In the genomic region with DNA sequence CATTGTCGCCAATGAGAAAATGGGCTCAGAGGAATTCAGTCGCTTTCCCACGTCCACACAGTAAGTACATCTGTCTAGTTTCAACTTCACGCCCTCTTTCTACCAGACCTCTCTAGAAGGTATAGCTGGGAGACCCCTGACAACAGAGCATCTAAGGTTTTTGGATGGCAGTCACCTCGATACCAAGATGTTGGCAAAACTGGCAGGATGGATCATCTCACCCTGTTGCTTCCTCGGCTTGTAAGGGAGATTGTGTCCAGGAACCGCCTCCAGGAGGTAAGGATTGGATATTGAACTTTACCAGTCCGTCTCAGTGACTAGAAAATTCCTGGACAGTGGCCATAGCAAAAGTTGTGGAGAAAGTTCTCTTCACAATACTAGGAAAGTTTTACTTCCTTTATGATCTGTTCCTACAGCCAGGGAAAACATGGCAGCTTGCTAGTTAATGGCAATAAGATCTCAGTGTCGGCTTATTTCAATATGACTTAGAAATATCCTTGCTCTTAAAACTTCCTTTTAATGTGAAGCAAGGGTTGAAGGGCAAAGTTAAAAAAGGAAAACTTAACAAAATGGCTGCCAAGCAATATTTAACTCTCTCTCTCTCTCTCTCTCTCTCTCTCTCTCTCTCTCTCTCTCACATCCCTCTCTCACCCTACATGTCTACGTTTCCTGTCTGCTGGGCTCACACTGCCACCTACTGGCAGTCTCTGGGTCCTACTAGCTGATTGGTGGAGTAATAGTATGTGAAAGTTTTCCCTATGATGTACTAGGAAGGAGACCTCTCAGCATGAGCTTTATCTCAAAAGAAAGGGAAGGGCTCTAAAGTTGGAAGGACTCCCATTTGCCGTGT, we compare ENCODE assay signal across 8 mouse cellular contexts. TPM values are rescaled to one million over a fixed set of nuclear protein-coding genes. Genes with fewer than 3 reads are reported as not detected.
DNase-seq lines count a peak whose midpoint lies in the region; ATAC-seq and TF ChIP-seq lines count a peak whose summit lies in the region.

No protein-coding gene starts in this region.

- peak; percentile 92 for DNase-seq in CD4-positive helper T cell, adult 2 months (ENCODE audit: low read depth, low spot score)
- DNase-seq in brain, embryonic 14.5 days (ENCODE audit: low read depth) = peak; percentile 95
- peak; percentile 74 for DNase-seq in fibroblast of lung, adult 2 months (ENCODE audit: low read depth)
- DNase-seq in kidney, postnatal 0 days (ENCODE audit: low spot score) = peak; percentile 94
- DNase-seq in liver, adult 2 months (ENCODE audit: extremely low read depth, low read depth, low spot score) = peak; percentile 77
- DNase-seq in splenic B cell, adult 2 months (ENCODE audit: low read depth, low spot score) = peak; percentile 93

- peaks cover 32% of the 10 kb centered on the region for H3K4me1 ChIP-seq in heart, embryonic 13.5 days
- H3K4me1 ChIP-seq in kidney, postnatal 0 days (replicated peaks; ENCODE audit: insufficient read depth, low read length) = peaks cover 13% of the 10 kb centered on the region
- peaks cover 5% of the 10 kb centered on the region; the same call in 1 of the 2 replicates for H3K4me1 ChIP-seq in liver, adult 2 months (ENCODE audit: control insufficient read depth, insufficient read depth, low read length)

- H3K27me3 ChIP-seq in heart, embryonic 13.5 days (replicated peaks) = no peaks in the 10 kb centered on the region
- no peaks in the 10 kb centered on the region for H3K27me3 ChIP-seq in kidney, postnatal 0 days (ENCODE audit: insufficient read depth, low read length)
- H3K27me3 ChIP-seq in liver, adult 2 months (ENCODE audit: control insufficient read depth, insufficient read depth, low read length) = no peaks in the 10 kb centered on the region
- no peaks in the 10 kb centered on the region for H3K27me3 ChIP-seq in myocyte (ENCODE audit: control insufficient read depth, insufficient read depth, insufficient read length)
- H3K27me3 ChIP-seq in splenic B cell, adult 2 months (ENCODE audit: control insufficient read depth, insufficient read depth, low read length, poor library complexity, severe bottlenecking) = no peaks in the 10 kb centered on the region

- H3K36me3 ChIP-seq in heart, embryonic 13.5 days = peaks cover 6% of the 10 kb centered on the region
- H3K36me3 ChIP-seq in kidney, postnatal 0 days (ENCODE audit: insufficient read depth, low read length) = no peaks in the 10 kb centered on the region
- H3K36me3 ChIP-seq in liver, adult 2 months (ENCODE audit: control insufficient read depth, insufficient read depth, low read length) = peaks cover 2% of the 10 kb centered on the region; the same call in 1 of the 2 replicates
- no peaks in the 10 kb centered on the region for H3K36me3 ChIP-seq in myocyte (ENCODE audit: control insufficient read depth, insufficient read depth)
- H3K36me3 ChIP-seq in splenic B cell, adult 2 months (ENCODE audit: control insufficient read depth, insufficient read depth, low read length, poor library complexity, severe bottlenecking) = no peaks in the 10 kb centered on the region

- no peak overlapping the region for H3K4me3 ChIP-seq in heart, embryonic 13.5 days
- H3K4me3 ChIP-seq in kidney, postnatal 0 days (replicated peaks; ENCODE audit: low read depth, low read length) = no peak overlapping the region
- no peak overlapping the region for H3K4me3 ChIP-seq in liver, adult 2 months (ENCODE audit: insufficient read depth, low read depth, low read length)
- H3K4me3 ChIP-seq in myocyte = no peak overlapping the region

- H3ac ChIP-seq in myocyte (ENCODE audit: control insufficient read depth, insufficient read length) = no peak overlapping the region

- ATAC-seq in heart, embryonic 13.5 days (ENCODE audit: extremely low read depth, insufficient number of reproducible peaks, low FRiP score, low TSS enrichment) = no peak
- ATAC-seq in kidney, postnatal 0 days (replicated peaks; ENCODE audit: low FRiP score, low read depth) = peak; percentile 44; the same call in 1 of the 2 replicates

- TF ChIP-seq CTCF in brain, embryonic 14.5 days (IDR thresholded peaks at IDR 0.05; ENCODE audit: borderline replicate concordance, extremely low read depth, insufficient read depth, insufficient read length) = peak; percentile 85; the same call in 1 of the 2 replicates
- peak; percentile 97 for TF ChIP-seq CTCF in kidney, postnatal 0 days (IDR thresholded peaks at IDR 0.05; ENCODE audit: low read depth)
- TF ChIP-seq CTCF in liver, adult 2 months (IDR thresholded peaks at IDR 0.05; ENCODE audit: low read depth, low read length) = peak; percentile 79

- TF ChIP-seq POLR2A in brain, embryonic 14.5 days (IDR thresholded peaks at IDR 0.05; ENCODE audit: borderline replicate concordance, extremely low read depth, insufficient read depth, insufficient read length, poor library complexity, severe bottlenecking) = no peak
- no peak for TF ChIP-seq POLR2A in liver, adult 2 months (IDR thresholded peaks at IDR 0.05; ENCODE audit: extremely low read depth, insufficient read depth, low read length)
- TF ChIP-seq POLR2A in myocyte (IDR thresholded peaks at IDR 0.05; ENCODE audit: insufficient read length, low read depth) = no peak

- WGBS in heart, embryonic 13.5 days = 56% methylated on average over 11 of the region's 11 CpGs
- WGBS in kidney, postnatal 0 days = 65% methylated on average over 11 of the region's 11 CpGs
- WGBS in liver, adult 2 months = 44% methylated on average over 11 of the region's 11 CpGs

- H3K79me2 ChIP-seq in liver, adult 2 months (ENCODE audit: control insufficient read depth, insufficient read depth, low read length) = peaks cover 10% of the 10 kb centered on the region; the same call in 1 of the 2 replicates
- peaks cover 31% of the 10 kb centered on the region for H3K79me2 ChIP-seq in myocyte (ENCODE audit: control insufficient read depth, insufficient read depth)

- 0 out of 2 replicates have a peak overlapping the region, but pooled peaks have one; percentile 70 for H3K4me2 ChIP-seq in heart, embryonic 13.5 days
- H3K4me2 ChIP-seq in kidney, postnatal 0 days (ENCODE audit: low read length) = peak overlapping the region; percentile 21
- peak overlapping the region; percentile 42 for H3K4me2 ChIP-seq in myocyte (ENCODE audit: low read depth)

- no peaks in the 10 kb centered on the region for H3K9me3 ChIP-seq in heart, embryonic 13.5 days
- H3K9me3 ChIP-seq in kidney, postnatal 0 days (replicated peaks; ENCODE audit: low read length) = no peaks in the 10 kb centered on the region

- peak overlapping the region; percentile 34; the same call in 1 of the 2 replicates for H3K27ac ChIP-seq in heart, embryonic 13.5 days (replicated peaks)
- peak overlapping the region; percentile 71; the same call in 1 of the 2 replicates for H3K27ac ChIP-seq in kidney, postnatal 0 days
- no peak overlapping the region for H3K27ac ChIP-seq in liver, adult 2 months (replicated peaks; ENCODE audit: insufficient read depth, low read depth, low read length)

- no peak overlapping the region for H3K9ac ChIP-seq in heart, embryonic 13.5 days
- no peak overlapping the region; the same call in 1 of the 2 replicates for H3K9ac ChIP-seq in kidney, postnatal 0 days (ENCODE audit: low read depth, low read length)
- no peak overlapping the region; the same call in 1 of the 2 replicates for H3K9ac ChIP-seq in liver, adult 2 months (ENCODE audit: low read depth, low read length)

TF ChIP-seq in myocyte, 11 proteins besides CTCF, POLR2A, EP300 and RAD21:
- TF ChIP-seq SRF (IDR thresholded peaks at IDR 0.05; ENCODE audit: control insufficient read depth, insufficient read length, low read depth) = no peak
- no peak for TF ChIP-seq USF1 (IDR thresholded peaks at IDR 0.05; ENCODE audit: low read depth)
- no peak for TF ChIP-seq MYOD1 (IDR thresholded peaks at IDR 0.05; ENCODE audit: control insufficient read depth in 1 of 3, insufficient read length in 2 of 3, low read depth in 2 of 3)
- TF ChIP-seq MAX (IDR thresholded peaks at IDR 0.05; ENCODE audit: low read depth) = no peak

RNA-seq across cellular contexts. Expression of gene Gnai3, which starts 1.7 kb away (rescaled TPM):
- 79.0 and 86.6 TPM in 2 replicates for polyA plus RNA-seq in brain, embryonic 14.5 days (2012; rRNA removed)
- 74.7 and 76.3 TPM in 2 replicates for polyA plus RNA-seq in heart, embryonic 13.5 days (2015; fragmentation: Nextera tagmentation; extraction: Ambion mirVana)
- 134 and 147 TPM in 2 replicates for polyA plus RNA-seq in kidney, postnatal 0 days (2015; fragmentation: Nextera tagmentation; extraction: Ambion mirVana)
- 89.5 and 92.8 TPM in 2 replicates for total RNA-seq in liver, adult 2 months (2014; rRNA removed)
- 19.0 and 24.6 TPM in 2 replicates for polyA plus RNA-seq in liver, adult 2 months (2012; rRNA removed)
- 20.1 TPM for polyA plus RNA-seq in myocyte (2012; fragmentation: generic; extraction: Trizol)

RNA-seq across cellular contexts. Expression of gene Gpr61, which starts 7.1 kb away (rescaled TPM):
- polyA plus RNA-seq in brain, embryonic 14.5 days (2012; rRNA removed) = 1.5 and 2.6 TPM in 2 replicates
- 0.14 TPM in 1 of 2 replicates, not detected in the other for polyA plus RNA-seq in heart, embryonic 13.5 days (2015; fragmentation: Nextera tagmentation; extraction: Ambion mirVana)
- not detected in 2 replicates for polyA plus RNA-seq in kidney, postnatal 0 days (2015; fragmentation: Nextera tagmentation; extraction: Ambion mirVana)
- not detected in 2 replicates for total RNA-seq in liver, adult 2 months (2014; rRNA removed)
- polyA plus RNA-seq in liver, adult 2 months (2012; rRNA removed) = not detected in 2 replicates
- polyA plus RNA-seq in myocyte (2012; fragmentation: generic; extraction: Trizol) = 0.06 TPM

RNA-seq across cellular contexts. Expression of gene Amigo1, which starts 38.5 kb away (rescaled TPM):
- polyA plus RNA-seq in brain, embryonic 14.5 days (2012; rRNA removed) = 19.5 and 25.0 TPM in 2 replicates
- 2.6 and 2.8 TPM in 2 replicates for polyA plus RNA-seq in heart, embryonic 13.5 days (2015; fragmentation: Nextera tagmentation; extraction: Ambion mirVana)
- polyA plus RNA-seq in kidney, postnatal 0 days (2015; fragmentation: Nextera tagmentation; extraction: Ambion mirVana) = 4.2 and 5.4 TPM in 2 replicates
- total RNA-seq in liver, adult 2 months (2014; rRNA removed) = 2.7 and 3.8 TPM in 2 replicates
- polyA plus RNA-seq in liver, adult 2 months (2012; rRNA removed) = 9.3 and 15.1 TPM in 2 replicates
- polyA plus RNA-seq in myocyte (2012; fragmentation: generic; extraction: Trizol) = 3.3 TPM

RNA-seq across cellular contexts. Expression of gene Cyb561d1, which starts 53.4 kb away (rescaled TPM):
- polyA plus RNA-seq in brain, embryonic 14.5 days (2012; rRNA removed) = 8.4 and 8.7 TPM in 2 replicates
- 2.3 and 3.1 TPM in 2 replicates for polyA plus RNA-seq in heart, embryonic 13.5 days (2015; fragmentation: Nextera tagmentation; extraction: Ambion mirVana)
- 3.1 and 3.4 TPM in 2 replicates for polyA plus RNA-seq in kidney, postnatal 0 days (2015; fragmentation: Nextera tagmentation; extraction: Ambion mirVana)
- total RNA-seq in liver, adult 2 months (2014; rRNA removed) = 2.1 and 2.4 TPM in 2 replicates
- polyA plus RNA-seq in liver, adult 2 months (2012; rRNA removed) = 3.8 and 4.1 TPM in 2 replicates
- polyA plus RNA-seq in myocyte (2012; fragmentation: generic; extraction: Trizol) = 3.2 TPM

RNA-seq across cellular contexts. Expression of gene Gnat2, which starts 55.0 kb away (rescaled TPM):
- polyA plus RNA-seq in brain, embryonic 14.5 days (2012; rRNA removed) = 0.05 and 0.18 TPM in 2 replicates
- polyA plus RNA-seq in heart, embryonic 13.5 days (2015; fragmentation: Nextera tagmentation; extraction: Ambion mirVana) = 0.20 and 1.3 TPM in 2 replicates
- 1.0 and 1.2 TPM in 2 replicates for polyA plus RNA-seq in kidney, postnatal 0 days (2015; fragmentation: Nextera tagmentation; extraction: Ambion mirVana)
- 2.9 and 3.9 TPM in 2 replicates for total RNA-seq in liver, adult 2 months (2014; rRNA removed)
- 0.91 and 1.5 TPM in 2 replicates for polyA plus RNA-seq in liver, adult 2 months (2012; rRNA removed)
- polyA plus RNA-seq in myocyte (2012; fragmentation: generic; extraction: Trizol) = 0.90 TPM
